Mouse (Mus musculus): ENCODE measurements at regions not wholly inside any gene's neighbourhood (a gene's known extent, or its start where the extent isn't known, plus 50 kb on each side); places are given as distances from the start of the nearest gene placed in this dataset.
"Not testable (repeated sequence)": the region's sequence is repeated elsewhere in the genome, so short reads cannot be mapped to it uniquely, and the experiment has no call there.

- no peak for DNase-seq (ENCODE audit: low spot score, missing footprints)
- Histone ChIP-seq H3K4me1 (ENCODE audit: control insufficient read depth, insufficient read depth, low read length) (no peaks in the 10 kb centered on the region), H3K9me3 (ENCODE audit: control insufficient read depth, low read length) (no peaks in the 10 kb centered on the region), H3K27ac (ENCODE audit: low read depth, low read length) (no peak overlapping the region), H3K4me2 (no peak overlapping the region), H3K4me3 (ENCODE audit: low read depth, low read length) (no peak overlapping the region), H3K36me3 (ENCODE audit: control insufficient read depth, insufficient read depth, low read length) (no peaks in the 10 kb centered on the region), H3K27me3 (ENCODE audit: control insufficient read depth, insufficient read depth, low read length) (no peaks in the 10 kb centered on the region), H3K9ac (ENCODE audit: low read length) (no peak overlapping the region)
- WGBS, result 86% methylated on average over 10 of the region's 10 CpGs
- ATAC-seq (ENCODE audit: low FRiP score), result no peak
Measured at GRCm38 (mm10) chr3:22316466-22317185, 240.2 kb downstream of the Tbl1xr1 start.

- H3K9ac ChIP-seq (ENCODE audit: low read length); H3K4me3 ChIP-seq (ENCODE audit: low read depth, low read length); DNase-seq (ENCODE audit: low spot score, missing footprints); H3K27me3 ChIP-seq (ENCODE audit: control insufficient read depth, insufficient read depth, low read length); ATAC-seq (ENCODE audit: low FRiP score); H3K36me3 ChIP-seq (ENCODE audit: control insufficient read depth, insufficient read depth, low read length); H3K27ac ChIP-seq (ENCODE audit: low read depth, low read length); H3K4me1 ChIP-seq (ENCODE audit: control insufficient read depth, insufficient read depth, low read length); H3K9me3 ChIP-seq (ENCODE audit: control insufficient read depth, low read length); H3K4me2 ChIP-seq: not testable (repeated sequence)
- WGBS, result 91% methylated on average over 1 of the region's 1 CpGs
Measured at GRCm38 (mm10) chr3:22320425-22320824, 244.0 kb downstream of the Tbl1xr1 start.

GRCm38 (mm10) chr3:22331240-22331639, 254.8 kb downstream of the Tbl1xr1 start:
- Histone ChIP-seq H3K4me2 (no peak overlapping the region), H3K4me1 (ENCODE audit: control insufficient read depth, insufficient read depth, low read length) (no peaks in the 10 kb centered on the region), H3K36me3 (ENCODE audit: control insufficient read depth, insufficient read depth, low read length) (no peaks in the 10 kb centered on the region), H3K4me3 (ENCODE audit: low read depth, low read length) (no peak overlapping the region), H3K27me3 (ENCODE audit: control insufficient read depth, insufficient read depth, low read length) (no peaks in the 10 kb centered on the region), H3K27ac (ENCODE audit: low read depth, low read length) (no peak overlapping the region), H3K9me3 (ENCODE audit: control insufficient read depth, low read length) (no peaks in the 10 kb centered on the region), H3K9ac (ENCODE audit: low read length) (no peak overlapping the region)
- DNase-seq (ENCODE audit: low spot score, missing footprints) (peak; percentile 37), ATAC-seq (ENCODE audit: low FRiP score) (no peak)
- WGBS, result 86% methylated on average over 1 of the region's 1 CpGs

Data from midbrain, embryonic 11.5 days (tissue).